Mouse (Mus musculus): ENCODE results near the gene Rrp9. TPM values are rescaled to one million over a fixed set of nuclear protein-coding genes. Genes with fewer than 3 reads are reported as not detected.

Gene Rrp9
- polyA plus RNA-seq, 1 experiment from 2014 or later: 50.2 TPM

DNA sequence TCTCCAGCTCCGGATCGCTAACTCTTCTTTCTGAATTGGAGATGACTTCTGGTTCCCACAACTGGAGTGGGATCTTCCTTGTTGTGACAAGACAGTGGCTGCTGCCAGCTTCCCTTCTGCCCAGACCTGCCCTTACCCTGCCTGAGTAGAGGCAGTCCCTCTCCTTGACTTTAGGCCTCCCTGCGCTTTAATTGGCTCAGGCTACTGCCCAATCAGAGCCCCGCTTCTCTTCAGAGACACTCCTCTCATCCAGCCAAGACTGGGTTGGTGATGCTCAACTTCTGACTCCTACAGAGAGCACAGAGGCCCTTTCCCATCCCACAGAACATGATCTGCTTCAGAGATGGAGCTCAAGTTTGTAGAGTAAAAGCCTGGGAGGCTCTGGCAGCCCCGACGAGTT is 28.5 kb downstream of the Rrp9 start:
- no peak overlapping the region for H3K4me3 ChIP-seq
- WGBS: 71% methylated on average over 6 of the region's 6 CpGs
- no peak overlapping the region for H3K27ac ChIP-seq
- no peaks in the 10 kb centered on the region for H3K27me3 ChIP-seq
- no peaks in the 10 kb centered on the region for H3K9me3 ChIP-seq
- H3K9ac ChIP-seq: no peak overlapping the region
- no peak for ATAC-seq (ENCODE audit: low FRiP score, low read depth)
- H3K4me1 ChIP-seq: no peaks in the 10 kb centered on the region
- no peaks in the 10 kb centered on the region for H3K36me3 ChIP-seq
- H3K4me2 ChIP-seq (replicated peaks): no peak overlapping the region

DNA sequence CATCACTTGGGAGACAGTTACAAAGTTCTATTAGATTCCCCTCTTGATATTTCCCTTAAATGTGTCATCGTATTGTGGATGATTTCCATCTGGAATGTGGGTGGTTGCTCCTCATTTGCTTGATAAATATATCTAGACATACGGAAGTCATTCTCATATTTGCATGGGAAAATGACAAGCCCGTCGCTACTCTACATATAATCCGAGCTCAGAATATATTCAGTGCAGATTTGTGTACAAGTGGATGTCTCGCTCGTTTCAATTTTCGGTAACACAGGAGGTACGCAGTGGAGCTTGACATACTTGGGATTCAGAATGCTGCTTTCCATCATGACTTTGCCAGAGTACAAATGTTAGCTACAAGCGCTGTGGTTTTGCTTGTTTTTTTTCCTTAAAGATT is 33.6 kb downstream of the Rrp9 start:
- Histone ChIP-seq H3K4me3 (no peak overlapping the region), H3K4me2 (replicated peaks) (no peak overlapping the region), H3K36me3 (no peaks in the 10 kb centered on the region), H3K27me3 (no peaks in the 10 kb centered on the region), H3K9ac (no peak overlapping the region), H3K4me1 (no peaks in the 10 kb centered on the region), H3K9me3 (no peaks in the 10 kb centered on the region), H3K27ac (no peak overlapping the region)
- ATAC-seq (ENCODE audit: low FRiP score, low read depth): no peak
- 91% methylated on average over 10 of the region's 10 CpGs for WGBS

DNA sequence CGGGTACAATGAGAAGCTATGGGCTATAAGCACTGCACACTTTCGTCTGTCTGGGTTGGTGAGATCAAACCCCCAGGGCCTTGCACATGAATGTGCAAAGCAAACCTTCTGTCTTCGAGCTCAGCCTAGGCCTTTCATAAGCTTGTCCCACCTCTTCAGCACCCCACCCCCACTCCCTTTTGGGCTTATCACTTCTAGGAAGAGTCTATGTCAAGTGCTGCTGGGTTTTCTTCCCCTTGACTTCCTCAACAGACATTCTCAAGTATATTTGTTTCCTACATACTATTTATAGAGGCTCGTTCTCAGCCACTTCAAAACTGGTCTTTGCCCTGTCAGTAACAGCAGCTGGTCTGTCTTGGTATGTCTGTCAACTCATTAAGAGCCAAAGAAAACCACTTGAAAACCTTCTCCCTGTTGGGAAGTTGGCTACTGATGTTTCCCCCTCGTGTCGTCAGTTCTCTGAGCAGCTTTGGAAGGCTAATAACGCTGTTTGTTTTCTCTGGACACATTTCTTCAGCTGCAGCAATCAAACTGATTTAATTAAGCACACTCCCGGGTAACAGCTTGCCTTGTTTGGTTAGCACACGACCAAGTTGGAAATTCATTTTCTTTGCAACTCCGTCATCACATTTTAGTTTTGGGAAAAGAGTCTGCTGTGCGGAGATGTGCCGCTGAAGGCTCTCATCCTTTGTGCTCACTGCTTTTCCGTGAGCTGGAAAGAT is 37.1 kb downstream of the Rrp9 start:
- Histone ChIP-seq H3K9ac (no peak overlapping the region), H3K4me1 (no peaks in the 10 kb centered on the region), H3K9me3 (no peaks in the 10 kb centered on the region), H3K27ac (no peak overlapping the region), H3K4me2 (replicated peaks) (no peak overlapping the region), H3K27me3 (no peaks in the 10 kb centered on the region), H3K4me3 (no peak overlapping the region), H3K36me3 (no peaks in the 10 kb centered on the region)
- WGBS: 61% methylated on average over 13 of the region's 13 CpGs
- ATAC-seq (ENCODE audit: low FRiP score, low read depth): no peak

DNA sequence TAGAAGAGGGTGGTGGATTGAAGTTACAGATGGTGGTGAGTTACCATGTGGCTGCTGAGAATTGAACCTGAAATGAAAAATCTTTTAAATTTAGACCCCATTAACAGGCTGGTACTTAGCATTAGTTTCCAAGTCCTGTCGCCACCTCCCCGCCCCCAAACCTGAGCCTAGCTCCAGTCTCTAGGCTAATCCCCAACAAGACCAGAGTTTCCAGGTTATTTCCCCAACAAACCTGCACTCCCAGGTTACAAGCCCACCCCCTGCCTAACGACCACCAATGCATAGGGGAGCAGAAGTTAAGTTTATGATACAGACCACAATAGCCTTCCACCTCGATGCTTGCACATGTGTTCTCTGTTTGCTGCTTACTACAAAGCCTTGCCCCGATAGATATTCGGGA is 37.8 kb downstream of the Rrp9 start:
- no peaks in the 10 kb centered on the region for H3K9me3 ChIP-seq
- H3K4me1 ChIP-seq: no peaks in the 10 kb centered on the region
- H3K4me2 ChIP-seq (replicated peaks): no peak overlapping the region
- no peaks in the 10 kb centered on the region for H3K36me3 ChIP-seq
- 67% methylated on average over 6 of the region's 6 CpGs for WGBS
- H3K27ac ChIP-seq: no peak overlapping the region
- no peak overlapping the region for H3K9ac ChIP-seq
- H3K27me3 ChIP-seq: no peaks in the 10 kb centered on the region
- ATAC-seq (ENCODE audit: low FRiP score, low read depth): no peak
- no peak overlapping the region for H3K4me3 ChIP-seq

DNA sequence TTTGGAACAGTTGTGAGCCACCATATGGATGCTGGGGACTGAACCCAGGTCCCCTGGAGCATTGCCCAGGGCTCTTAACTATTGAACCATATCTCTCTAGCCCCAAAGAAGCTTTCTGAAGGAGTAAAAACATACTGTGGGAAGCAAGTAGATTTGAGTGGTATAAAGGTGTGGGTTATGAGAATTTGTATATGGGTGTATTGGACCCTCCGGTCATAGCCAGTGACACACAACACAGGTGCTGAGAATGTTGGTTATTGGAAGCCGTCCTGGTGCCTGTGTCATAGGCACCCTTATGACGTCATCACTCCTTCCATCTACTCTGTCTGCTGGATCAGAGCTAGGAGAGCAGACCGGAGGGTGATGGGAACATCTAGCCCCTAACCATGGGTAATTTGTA is 38.5 kb downstream of the Rrp9 start, which contains the start of gene Iqcf5:
Gene Iqcf5, plus strand, starts transcription at position 301 of the 400 bp plus-strand sequence.
- Histone ChIP-seq H3K27ac (no peak within 1 kb of the TSS), H3K9ac (no peak within 1 kb of the TSS), H3K4me1 (no peaks in the 10 kb centered on the region), H3K9me3 (no peaks in the 10 kb centered on the region), H3K27me3 (no peaks in the 10 kb centered on the region), H3K4me3 (no peak within 1 kb of the TSS), H3K36me3 (no peaks in the 10 kb centered on the region), H3K4me2 (replicated peaks) (no peak within 1 kb of the TSS)
- WGBS: 83% methylated on average over 4 of the region's 4 CpGs
- no peak for ATAC-seq (ENCODE audit: low FRiP score, low read depth)

DNA sequence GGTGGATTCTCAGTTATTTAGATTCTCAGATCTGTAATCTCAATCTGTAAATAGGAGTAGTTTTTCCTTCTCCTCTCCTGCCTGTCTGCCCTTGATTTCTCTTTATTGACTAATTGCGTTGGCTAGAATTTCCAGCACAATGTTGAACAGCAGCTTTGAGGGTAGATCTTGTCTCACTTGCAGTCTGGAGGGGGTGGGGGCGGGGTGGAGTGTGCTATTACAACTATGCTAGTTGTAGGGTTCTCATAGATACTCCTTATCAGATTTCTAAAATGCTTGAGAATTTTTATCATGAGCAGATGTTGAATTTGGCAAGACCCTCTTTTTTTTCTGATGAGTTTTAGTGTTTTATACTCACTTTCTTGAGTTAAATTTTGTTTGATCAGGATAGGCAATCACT is 43.7 kb downstream of the Rrp9 start:
- no peak for ATAC-seq (ENCODE audit: low FRiP score, low read depth)
- Histone ChIP-seq H3K4me2 (replicated peaks) (no peak overlapping the region), H3K27me3 (no peaks in the 10 kb centered on the region), H3K36me3 (no peaks in the 10 kb centered on the region), H3K4me3 (no peak overlapping the region), H3K9ac (no peak overlapping the region), H3K9me3 (no peaks in the 10 kb centered on the region), H3K4me1 (no peaks in the 10 kb centered on the region), H3K27ac (no peak overlapping the region)
- WGBS: 70% methylated on average over 2 of the region's 2 CpGs

DNA sequence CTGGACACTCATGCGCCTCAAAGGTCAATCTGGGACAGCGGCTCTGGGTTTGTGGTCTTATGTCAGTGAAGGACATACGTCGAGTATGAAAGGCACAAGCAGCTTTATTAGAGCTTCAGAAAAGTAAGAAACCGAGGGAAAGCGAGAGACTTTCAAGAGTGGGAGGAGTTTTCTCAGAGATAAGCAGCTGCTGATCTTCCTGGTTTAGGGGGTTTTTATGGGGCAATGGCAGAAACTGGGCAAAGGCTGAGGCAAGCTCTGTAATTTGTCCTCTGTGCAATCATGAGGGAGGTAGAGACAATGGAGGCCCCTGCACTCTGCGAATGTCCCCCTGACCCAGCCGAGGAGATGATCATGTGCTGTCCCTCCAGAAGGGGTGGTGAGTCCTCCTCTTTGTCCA is 44.1 kb downstream of the Rrp9 start:
- no peak overlapping the region for H3K9ac ChIP-seq

DNA sequence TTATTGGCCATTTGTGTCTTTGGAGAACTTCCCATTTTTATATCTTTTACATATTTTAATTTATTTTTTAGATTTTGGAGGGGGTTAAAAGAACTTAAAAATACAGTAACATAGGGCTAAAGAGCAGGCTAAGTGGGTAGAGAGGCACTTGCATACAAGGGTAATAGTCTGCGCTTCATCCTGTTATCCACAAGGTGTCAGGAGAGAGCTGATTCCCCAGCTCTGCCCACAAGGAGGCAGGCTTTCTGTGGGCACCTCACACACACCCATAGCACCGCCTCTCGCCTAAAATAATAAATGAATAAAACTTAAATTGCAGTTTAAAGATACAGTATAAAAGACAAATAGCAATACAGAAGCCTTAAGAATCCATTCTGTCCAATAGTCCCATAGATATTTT is 56.1 kb downstream of the Rrp9 start:
- Histone ChIP-seq H3K4me1 (no peaks in the 10 kb centered on the region), H3K27ac (no peak overlapping the region), H3K4me3 (no peak overlapping the region), H3K36me3 (no peaks in the 10 kb centered on the region), H3K9ac (no peak overlapping the region), H3K27me3 (no peaks in the 10 kb centered on the region), H3K9me3 (no peaks in the 10 kb centered on the region), H3K4me2 (replicated peaks) (no peak overlapping the region)
- 18% methylated on average over 3 of the region's 3 CpGs for WGBS
- ATAC-seq (ENCODE audit: low FRiP score, low read depth): no peak

More for the DNA sequence above, 44.1 kb downstream of the Rrp9 start:
- Histone ChIP-seq H3K27ac (no peak overlapping the region), H3K4me2 (replicated peaks) (no peak overlapping the region), H3K4me3 (no peak overlapping the region), H3K27me3 (no peaks in the 10 kb centered on the region), H3K36me3 (no peaks in the 10 kb centered on the region), H3K4me1 (no peaks in the 10 kb centered on the region), H3K9me3 (no peaks in the 10 kb centered on the region)
- 76% methylated on average over 8 of the region's 8 CpGs for whole genome bisulfite sequencing
- no peak for ATAC-seq (ENCODE audit: low FRiP score, low read depth)

DNA sequence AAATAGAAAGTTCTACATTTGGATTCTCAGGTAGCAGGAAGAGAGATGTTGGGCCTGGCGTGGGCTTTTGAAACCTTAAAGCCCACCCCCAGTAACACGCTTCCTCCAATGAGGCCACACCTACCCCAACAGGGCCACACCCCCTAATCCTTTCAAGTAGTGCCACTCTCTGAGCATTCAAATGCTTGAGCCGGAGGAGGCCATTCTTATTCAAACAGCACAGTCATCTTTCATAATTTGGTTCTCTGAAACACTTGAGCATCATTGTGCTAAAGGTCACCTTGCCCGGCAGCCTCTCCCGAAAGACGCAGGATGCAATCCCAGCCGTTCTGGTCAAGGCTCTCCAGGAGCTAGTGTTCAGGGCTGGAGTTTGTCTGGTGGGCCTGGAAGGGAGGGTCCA is 58.5 kb downstream of the Rrp9 start:
- 94% methylated on average over 7 of the region's 7 CpGs for WGBS

DNA sequence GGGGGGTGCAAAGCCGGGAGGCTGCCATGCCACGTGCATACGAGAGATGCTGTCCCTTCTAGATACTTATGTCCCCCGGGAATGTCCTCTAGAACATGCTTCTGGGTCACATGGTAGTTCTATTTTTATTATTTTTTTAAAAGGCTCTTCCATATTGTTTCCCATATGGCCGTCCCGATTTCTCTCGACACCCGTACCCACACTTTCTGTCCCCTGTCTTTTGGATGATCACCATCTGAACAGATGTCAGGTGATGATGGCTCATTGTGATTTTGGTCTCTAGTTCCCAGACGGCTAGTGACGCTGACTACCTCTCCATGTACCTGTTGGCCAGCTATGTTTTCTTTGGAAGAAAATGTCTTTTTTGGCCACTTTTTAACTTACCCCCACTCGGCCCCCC is 59.2 kb downstream of the Rrp9 start:
- H3K27ac ChIP-seq: no peak overlapping the region
- no peaks in the 10 kb centered on the region for H3K36me3 ChIP-seq
- no peak overlapping the region for H3K4me2 ChIP-seq (replicated peaks)
- ATAC-seq (ENCODE audit: low FRiP score, low read depth): no peak
- no peaks in the 10 kb centered on the region for H3K27me3 ChIP-seq
- 94% methylated on average over 11 of the region's 11 CpGs for WGBS
- H3K9me3 ChIP-seq: no peaks in the 10 kb centered on the region
- H3K4me3 ChIP-seq: no peak overlapping the region
- H3K9ac ChIP-seq: no peak overlapping the region
- H3K4me1 ChIP-seq: no peaks in the 10 kb centered on the region

More for the DNA sequence above, 58.5 kb downstream of the Rrp9 start:
- Histone ChIP-seq H3K4me3 (no peak overlapping the region), H3K9ac (no peak overlapping the region), H3K4me2 (replicated peaks) (no peak overlapping the region), H3K27me3 (no peaks in the 10 kb centered on the region), H3K9me3 (no peaks in the 10 kb centered on the region), H3K4me1 (no peaks in the 10 kb centered on the region), H3K36me3 (no peaks in the 10 kb centered on the region), H3K27ac (no peak overlapping the region)
- ATAC-seq (ENCODE audit: low FRiP score, low read depth): no peak

Other genes starting within 250 kb of the Rrp9 start
- 99.9 and 101 TPM in 2 replicates for gene Alas1, start 227.3 kb upstream of the Rrp9 start, polyA plus RNA-seq (2015; fragmentation: Nextera tagmentation; extraction: Ambion mirVana)
- 23.8 and 24.0 TPM in 2 replicates for gene Poc1a, start 194.9 kb upstream of the Rrp9 start, polyA plus RNA-seq (2015; fragmentation: Nextera tagmentation; extraction: Ambion mirVana)
- 40.5 and 41.1 TPM in 2 replicates for gene Dusp7, start 107.3 kb upstream of the Rrp9 start, polyA plus RNA-seq (2015; fragmentation: Nextera tagmentation; extraction: Ambion mirVana)
- gene Rpl29, start 46.5 kb upstream of the Rrp9 start, polyA plus RNA-seq (2015; fragmentation: Nextera tagmentation; extraction: Ambion mirVana): 876 and 951 TPM in 2 replicates
- gene Acy1, start 37.6 kb upstream of the Rrp9 start, polyA plus RNA-seq (2015; fragmentation: Nextera tagmentation; extraction: Ambion mirVana): 48.2 and 51.2 TPM in 2 replicates
- 20.1 and 20.5 TPM in 2 replicates for gene Abhd14b, start 28.5 kb upstream of the Rrp9 start, polyA plus RNA-seq (2015; fragmentation: Nextera tagmentation; extraction: Ambion mirVana)
- gene Abhd14a, start 28.3 kb upstream of the Rrp9 start, polyA plus RNA-seq (2015; fragmentation: Nextera tagmentation; extraction: Ambion mirVana): 73.3 and 75.5 TPM in 2 replicates
- 129 and 137 TPM in 2 replicates for gene Pcbp4, start 22.7 kb upstream of the Rrp9 start, polyA plus RNA-seq (2015; fragmentation: Nextera tagmentation; extraction: Ambion mirVana)
- 0.57 and 1.0 TPM in 2 replicates for gene Gpr62, start 10.0 kb upstream of the Rrp9 start, polyA plus RNA-seq (2015; fragmentation: Nextera tagmentation; extraction: Ambion mirVana)
- gene Parp3, start 986 bp downstream of the Rrp9 start, polyA plus RNA-seq (2015; fragmentation: Nextera tagmentation; extraction: Ambion mirVana): 2.9 and 3.7 TPM in 2 replicates
- gene Iqcf1, start 24.0 kb downstream of the Rrp9 start, polyA plus RNA-seq (2015; fragmentation: Nextera tagmentation; extraction: Ambion mirVana): not detected in 2 replicates
- gene Iqcf5, start 38.6 kb downstream of the Rrp9 start, polyA plus RNA-seq (2015; fragmentation: Nextera tagmentation; extraction: Ambion mirVana): not detected in 2 replicates
- not detected in 2 replicates for gene Iqcf3, start 85.7 kb downstream of the Rrp9 start, polyA plus RNA-seq (2015; fragmentation: Nextera tagmentation; extraction: Ambion mirVana)
- gene Iqcf4, start 95.0 kb downstream of the Rrp9 start, polyA plus RNA-seq (2015; fragmentation: Nextera tagmentation; extraction: Ambion mirVana): not detected in 2 replicates
- gene Iqcf6, start 150.6 kb downstream of the Rrp9 start, polyA plus RNA-seq (2015; fragmentation: Nextera tagmentation; extraction: Ambion mirVana): not detected in 2 replicates
- gene Grm2, start 180.1 kb downstream of the Rrp9 start, polyA plus RNA-seq (2015; fragmentation: Nextera tagmentation; extraction: Ambion mirVana): 0.11 TPM in 1 of 2 replicates, not detected in the other
- gene Tex264, start 210.0 kb downstream of the Rrp9 start, polyA plus RNA-seq (2015; fragmentation: Nextera tagmentation; extraction: Ambion mirVana): 55.7 and 61.5 TPM in 2 replicates